Mouse (Mus musculus) CH12.LX (cell line): ENCODE measurements at regions not wholly inside any gene's neighbourhood (a gene's known extent, or its start where the extent isn't known, plus 50 kb on each side); places are given as distances from the start of the nearest gene placed in this dataset.

ENCODE experiments used
- DNase-seq: peaks from one replicate; pipeline ENCODE4 v3.0.0-alpha.2; 2013; ENCODE audit errors: extremely low read depth
- H3K27ac ChIP-seq: 2 replicates; pipeline ENCODE4 v1.5.1; 2012; ENCODE audit warnings: low read depth, mild to moderate bottlenecking, control low read depth, moderate library complexity; ENCODE audit not compliant: insufficient read depth
- H3K27me3 ChIP-seq: replicated peaks from 2 replicates; pipeline ENCODE3; 2012; ENCODE audit warnings: inconsistent platforms
- H3K36me3 ChIP-seq, 2 experiments: replicated peaks in 1 of 2; 2 replicates each; pipeline versions ENCODE3 to v1.6.1; 2012; ENCODE audit warnings: inconsistent platforms in 1 of 2, low read length in 1 of 2, mild to moderate bottlenecking in 1 of 2, mixed read lengths in 1 of 2, moderate library complexity in 1 of 2; ENCODE audit not compliant: control insufficient read depth in 1 of 2, insufficient read depth in 1 of 2
- H3K4me1 ChIP-seq, 2 experiments: 2 replicates each; pipeline ENCODE4 v1.6.1; 2012; ENCODE audit warnings: inconsistent platforms in 1 of 2, moderate library complexity in 1 of 2; ENCODE audit not compliant: insufficient read depth in 2 of 2, control insufficient read depth in 1 of 2
- H3K4me2 ChIP-seq: 2 replicates; pipeline ENCODE4 v1.6.1; 2012; ENCODE audit warnings: low read depth, mild to moderate bottlenecking, control low read depth; ENCODE audit not compliant: poor library complexity, insufficient read depth, severe bottlenecking
- H3K4me3 ChIP-seq, 3 experiments: fragments of 150-350 bp in 1 of 3; sonication (generic) in 1 of 3; replicated peaks in 1 of 3; 2 replicates each; pipeline versions ENCODE3 to v1.5.1; 2011 to 2012; ENCODE audit warnings: low read depth in 2 of 3, low read length in 2 of 3, mild to moderate bottlenecking in 2 of 3, moderate library complexity in 2 of 3, control low read depth in 1 of 3, improper control_type of control experiment in 1 of 3, inconsistent platforms in 1 of 3, mixed read lengths in 1 of 3; ENCODE audit not compliant: poor library complexity in 1 of 3
- H3K79me2 ChIP-seq: replicated peaks from 2 replicates; pipeline ENCODE4 v1.6.1; 2012; ENCODE audit warnings: mild to moderate bottlenecking, moderate library complexity; ENCODE audit not compliant: control insufficient read depth, poor library complexity, insufficient read depth, severe bottlenecking; ENCODE audit errors: extremely low read depth
- H3K9ac ChIP-seq: 2 replicates; pipeline ENCODE4 v1.6.1; 2012; ENCODE audit warnings: low read depth, mild to moderate bottlenecking, control low read depth, moderate library complexity; ENCODE audit not compliant: insufficient read depth
- H3K9me3 ChIP-seq: replicated peaks from 2 replicates; pipeline ENCODE3; 2012; ENCODE audit warnings: low read length, inconsistent platforms, mixed read lengths
- CHD1 ChIP-seq: IDR thresholded peaks from 2 replicates; pipeline ENCODE4 v1.6.1; 2012; ENCODE audit warnings: low read depth, low read length, improper control_type of control experiment, inconsistent platforms
- CHD2 ChIP-seq: IDR thresholded peaks from 2 replicates; pipeline ENCODE4 v1.6.1; 2011; ENCODE audit warnings: low read length, improper control_type of control experiment
- E2F4 ChIP-seq: IDR thresholded peaks from 2 replicates; pipeline ENCODE4 v1.6.1; 2011; ENCODE audit warnings: low read depth, low read length, improper control_type of control experiment; ENCODE audit not compliant: insufficient replicate concordance
- EP300 ChIP-seq: IDR thresholded peaks from 2 replicates; pipeline ENCODE4 v1.6.1; 2011; ENCODE audit warnings: low read length, improper control_type of control experiment
- ETS1 ChIP-seq: conservative IDR thresholded peaks from 2 replicates; pipeline ENCODE4 v1.6.1; 2012; ENCODE audit warnings: low read depth, mild to moderate bottlenecking, inconsistent platforms, low read length, improper control_type of control experiment, moderate library complexity
- GABPA ChIP-seq: IDR thresholded peaks from 2 replicates; pipeline ENCODE4 v1.6.1; 2012; ENCODE audit warnings: low read depth, low read length, improper control_type of control experiment, inconsistent platforms; ENCODE audit not compliant: insufficient replicate concordance
- HCFC1 ChIP-seq: IDR thresholded peaks from 2 replicates; pipeline ENCODE4 v1.6.1; 2012; ENCODE audit warnings: low read depth, mild to moderate bottlenecking, inconsistent platforms, low read length, improper control_type of control experiment
- JUND ChIP-seq: conservative IDR thresholded peaks from 2 replicates; pipeline ENCODE4 v1.6.1; 2011; ENCODE audit warnings: low read depth, low read length, improper control_type of control experiment
- KAT2A ChIP-seq: IDR thresholded peaks from 2 replicates; pipeline ENCODE4 v1.6.1; 2012; ENCODE audit warnings: low read length, improper control_type of control experiment, inconsistent platforms; ENCODE audit not compliant: insufficient replicate concordance
- MAFK ChIP-seq: IDR thresholded peaks from 2 replicates; pipeline ENCODE4 v1.6.1; 2011; ENCODE audit warnings: low read length, improper control_type of control experiment; ENCODE audit not compliant: insufficient replicate concordance
- MAZ ChIP-seq: IDR thresholded peaks from 2 replicates; pipeline ENCODE4 v1.6.1; 2012; ENCODE audit warnings: low read depth, mild to moderate bottlenecking, inconsistent platforms, low read length, improper control_type of control experiment, moderate library complexity
- MEF2A ChIP-seq: IDR thresholded peaks from 2 replicates; pipeline ENCODE4 v1.6.1; 2014; ENCODE audit warnings: low read depth, mild to moderate bottlenecking, inconsistent platforms, low read length, improper control_type of control experiment, borderline replicate concordance
- MXI1 ChIP-seq: IDR thresholded peaks from 2 replicates; pipeline ENCODE4 v1.6.1; 2011; ENCODE audit warnings: mild to moderate bottlenecking, low read depth, low read length, improper control_type of control experiment
- MYC ChIP-seq: IDR thresholded peaks from 2 replicates; pipeline ENCODE4 v1.6.1; 2011; ENCODE audit warnings: low read depth, mild to moderate bottlenecking, improper control_type of control experiment, low read length
- NRF1 ChIP-seq: IDR thresholded peaks from 2 replicates; pipeline ENCODE4 v1.6.1; 2014; ENCODE audit warnings: low read depth, mild to moderate bottlenecking, inconsistent platforms, low read length, improper control_type of control experiment, moderate library complexity
- PAX5 ChIP-seq: IDR thresholded peaks from 2 replicates; pipeline ENCODE4 v1.6.1; 2012; ENCODE audit warnings: low read length, inconsistent platforms, mixed read lengths
- POLR2AphosphoS2 ChIP-seq: IDR thresholded peaks from 2 replicates; pipeline ENCODE4 v1.6.1; 2011; ENCODE audit warnings: low read depth, low read length, improper control_type of control experiment
- SIN3A ChIP-seq: IDR thresholded peaks from 2 replicates; pipeline ENCODE4 v1.6.1; 2012; ENCODE audit warnings: low read length, improper control_type of control experiment, inconsistent platforms
- TCF12 ChIP-seq: IDR thresholded peaks from 2 replicates; pipeline ENCODE4 v1.6.1; 2014; ENCODE audit warnings: low read depth, mild to moderate bottlenecking, inconsistent platforms, low read length, improper control_type of control experiment
- UBTF ChIP-seq: IDR thresholded peaks from 2 replicates; pipeline ENCODE4 v1.6.1; 2012; ENCODE audit warnings: low read depth, mild to moderate bottlenecking, inconsistent platforms, low read length, improper control_type of control experiment, moderate library complexity
- USF1 ChIP-seq: IDR thresholded peaks from 2 replicates; pipeline ENCODE4 v1.6.1; 2014; ENCODE audit warnings: low read depth, mild to moderate bottlenecking, inconsistent platforms, low read length, improper control_type of control experiment
- USF2 ChIP-seq: conservative IDR thresholded peaks from 2 replicates; pipeline ENCODE4 v1.6.1; 2011; ENCODE audit warnings: low read depth, low read length, improper control_type of control experiment
- ZKSCAN1 ChIP-seq: IDR thresholded peaks from 2 replicates; pipeline ENCODE4 v1.6.1; 2012; ENCODE audit warnings: low read depth, inconsistent platforms, low read length, improper control_type of control experiment, borderline replicate concordance
- ZMIZ1 ChIP-seq: IDR thresholded peaks from 2 replicates; pipeline ENCODE4 v1.6.1; 2012; ENCODE audit warnings: low read depth, mild to moderate bottlenecking, inconsistent platforms, low read length, improper control_type of control experiment
- dilution Hi-C: fragments of 300-500 bp; cut with MboI; formaldehyde crosslinking; loops from 2 replicates; pipeline ENCODE4 v1.14.3; 2020; ENCODE audit warnings: low sequenced_read_pairs; ENCODE audit not compliant: extremely low pct_unique_long_range_greater_than_20kb, extremely low pct_ligation_motif_present
- in situ Hi-C: fragments of 300-500 bp; cut with MboI; formaldehyde crosslinking; loops from 3 replicates; pipeline ENCODE4 v1.14.3; 2019; ENCODE audit warnings: low sequenced_read_pairs, low pct_ligation_motif_present, low pct_unique_long_range_greater_than_20kb, mixed read lengths

DNA sequence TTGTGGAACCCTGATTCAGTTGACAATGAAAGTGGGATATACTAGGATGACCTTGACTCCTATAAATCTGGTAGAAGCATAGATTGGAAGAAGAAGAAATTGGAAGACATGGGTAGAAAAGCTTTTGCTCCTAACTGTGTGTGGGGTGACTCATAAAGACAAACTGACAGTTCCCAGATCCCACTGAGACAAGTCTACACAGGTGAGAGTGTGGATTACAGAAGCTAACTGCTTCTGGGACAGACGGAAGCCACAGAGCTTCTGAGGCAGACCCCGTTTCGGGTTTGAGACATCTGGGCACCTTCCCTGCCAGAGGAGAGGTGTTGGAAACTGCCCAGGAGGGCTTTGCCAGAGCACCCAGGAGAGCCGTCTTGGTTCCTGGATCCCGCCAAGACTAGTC is 204.7 kb upstream of the Fam98a start:
- no peak overlapping the region for H3K27ac ChIP-seq
- DNase-seq: no peak
- H3K4me2 ChIP-seq: no peak overlapping the region
- no peaks in the 10 kb centered on the region for H3K36me3 ChIP-seq
- H3K79me2 ChIP-seq: no peaks in the 10 kb centered on the region
- H3K27me3 ChIP-seq: no peaks in the 10 kb centered on the region
- peaks cover 2% of the 10 kb centered on the region for H3K9me3 ChIP-seq
- no peak overlapping the region for H3K4me3 ChIP-seq
- dilution Hi-C loops (no loop called here), in situ Hi-C loops (no loop called here)
- H3K4me1 ChIP-seq: no peaks in the 10 kb centered on the region
- no peak for TF ChIP-seq POLR2AphosphoS2
- TF ChIP-seq UBTF: no peak
- TF ChIP-seq GABPA: no peak
- no peak for TF ChIP-seq NRF1
- TF ChIP-seq ETS1: no peak
- H3K9ac ChIP-seq: no peak overlapping the region

DNA sequence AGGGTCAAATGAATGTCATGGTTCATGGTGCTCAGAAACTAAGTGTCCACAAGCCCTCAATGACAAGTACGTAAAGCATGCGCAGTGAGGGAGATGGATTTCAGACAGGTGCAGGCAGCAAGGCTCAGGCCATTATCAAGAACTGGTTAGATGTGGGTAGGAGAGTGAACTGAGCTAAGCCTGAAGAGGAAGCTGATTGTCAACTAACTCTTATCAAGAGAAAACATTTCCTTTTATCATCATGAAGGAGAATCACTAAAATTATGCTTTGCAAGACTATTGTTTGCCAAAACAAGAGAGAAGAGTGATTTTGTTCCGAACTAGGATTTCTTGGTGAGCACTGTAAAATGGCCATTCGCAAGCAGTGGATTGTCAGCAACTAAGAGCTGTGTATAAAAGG is 164.7 kb upstream of the Fam98a start:
- in situ Hi-C loops: no loop called here
- no peak overlapping the region for H3K4me2 ChIP-seq
- no peaks in the 10 kb centered on the region for H3K9me3 ChIP-seq
- no peak for TF ChIP-seq USF2
- TF ChIP-seq ETS1: no peak
- TF ChIP-seq MYC: no peak
- TF ChIP-seq PAX5: no peak
- no peak for TF ChIP-seq MXI1
- TF ChIP-seq USF1: no peak
- TF ChIP-seq SIN3A: no peak
- TF ChIP-seq MEF2A: no peak
- TF ChIP-seq GABPA: no peak
- no peak for TF ChIP-seq MAFK
- no peak for TF ChIP-seq ZMIZ1
- H3K79me2 ChIP-seq: no peaks in the 10 kb centered on the region
- H3K9ac ChIP-seq: no peak overlapping the region
- no peaks in the 10 kb centered on the region for H3K36me3 ChIP-seq
- H3K27ac ChIP-seq: no peak overlapping the region
- dilution Hi-C loops: no loop called here
- no peak for DNase-seq
- H3K4me3 ChIP-seq: no peak overlapping the region
- H3K27me3 ChIP-seq: no peaks in the 10 kb centered on the region
- peaks cover 0 to 42% of the 10 kb centered on the region in 2 experiments; a peak in 2 of 4 replicates for H3K4me1 ChIP-seq

DNA sequence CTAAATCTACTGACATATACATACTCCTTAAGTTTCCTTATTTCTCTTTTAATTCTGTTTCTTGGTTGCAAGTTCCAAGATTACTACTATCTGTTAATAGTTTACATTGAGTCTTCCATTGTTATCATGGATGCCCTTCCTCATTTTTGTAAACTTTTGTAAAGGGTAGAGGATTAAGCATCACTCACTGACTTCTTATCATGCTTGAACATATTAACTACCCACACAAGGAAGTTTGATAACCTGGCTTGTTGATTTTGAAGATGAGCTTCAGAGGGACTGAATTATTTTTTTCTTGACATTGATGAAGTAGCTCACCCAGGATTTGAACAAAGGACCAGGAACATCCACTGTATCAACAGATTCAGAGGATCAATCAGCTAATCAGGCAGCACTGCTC is 162.8 kb upstream of the Fam98a start:
- in situ Hi-C loops (no loop called here), dilution Hi-C loops (no loop called here)
- no peak for DNase-seq
- Histone ChIP-seq H3K9ac (no peak overlapping the region), H3K4me1 (peaks cover 0 to 50% of the 10 kb centered on the region in 2 experiments; a peak in 2 of 4 replicates), H3K27me3 (no peaks in the 10 kb centered on the region), H3K4me2 (no peak overlapping the region), H3K4me3 (no peak overlapping the region), H3K27ac (no peak overlapping the region), H3K79me2 (no peaks in the 10 kb centered on the region), H3K36me3 (no peaks in the 10 kb centered on the region), H3K9me3 (no peaks in the 10 kb centered on the region)
- TF ChIP-seq EP300: no peak
- TF ChIP-seq E2F4: no peak
- TF ChIP-seq ETS1: no peak
- TF ChIP-seq ZKSCAN1: no peak
- no peak for TF ChIP-seq CHD2
- no peak for TF ChIP-seq ZMIZ1
- TF ChIP-seq USF2: no peak
- TF ChIP-seq KAT2A: no peak
- no peak for TF ChIP-seq PAX5
- TF ChIP-seq TCF12: no peak
- no peak for TF ChIP-seq CHD1
- no peak for TF ChIP-seq MXI1
- TF ChIP-seq MYC: no peak
- no peak for TF ChIP-seq NRF1
- no peak for TF ChIP-seq HCFC1
- TF ChIP-seq JUND: no peak
- no peak for TF ChIP-seq MAZ
- no peak for TF ChIP-seq MEF2A
